Mouse (Mus musculus): ENCODE data around the gene Kctd18.

The Kctd18 gene

DNA sequence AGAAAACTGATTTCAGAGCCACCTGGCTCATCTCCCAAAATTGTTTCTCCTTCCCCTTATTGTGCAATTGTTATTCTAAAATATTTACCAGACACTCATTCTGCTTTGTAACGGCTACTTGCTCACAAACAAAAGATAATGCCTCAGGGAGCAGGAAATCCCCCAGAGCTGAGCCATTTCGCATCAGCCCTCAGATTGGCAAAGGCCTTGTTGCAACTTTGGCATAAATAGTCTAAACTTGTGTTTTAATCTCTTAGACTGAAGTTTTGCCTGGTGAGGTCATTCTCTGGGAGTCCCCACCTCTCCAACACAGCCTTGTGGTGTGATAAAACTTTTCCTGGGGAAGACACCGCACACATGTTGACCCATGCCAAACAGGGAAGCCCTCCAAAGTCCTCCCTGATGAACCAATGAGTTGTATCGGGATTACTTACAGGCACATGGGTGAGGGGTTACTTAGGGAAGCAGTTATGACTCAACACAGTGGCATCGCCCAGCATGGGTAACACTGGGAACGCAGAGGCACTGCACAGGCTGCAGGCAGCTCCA, 29.6 kb downstream of the Kctd18 start:
- DNase-seq (ENCODE audit: low spot score) = peak; percentile 2

DNA sequence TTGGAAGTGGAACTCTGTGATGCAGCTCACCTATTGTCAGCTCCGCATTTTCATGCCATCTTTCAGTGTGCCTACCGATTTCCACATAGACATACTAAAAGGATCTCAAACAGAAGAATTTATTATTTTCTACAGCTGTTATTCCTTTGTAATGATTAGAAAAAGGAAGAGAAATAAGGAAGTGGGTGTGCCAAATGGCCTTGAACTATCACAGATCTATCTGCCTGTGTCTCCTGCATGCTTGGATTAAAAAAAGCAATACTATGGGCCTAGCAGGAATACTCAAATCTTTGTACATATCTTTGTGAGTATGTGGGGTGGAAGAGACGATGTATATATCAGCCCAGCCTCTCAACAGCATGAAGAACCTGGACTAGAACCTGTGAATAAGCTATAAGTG, 41.9 kb downstream of the Kctd18 start:
- no peak for DNase-seq (ENCODE audit: low spot score)

- DNase-seq (ENCODE audit: low spot score) = no peak
These were observed 47.2 kb downstream of the Kctd18 start for GRCm38 (mm10) chr1:57971588-57971987.

DNA sequence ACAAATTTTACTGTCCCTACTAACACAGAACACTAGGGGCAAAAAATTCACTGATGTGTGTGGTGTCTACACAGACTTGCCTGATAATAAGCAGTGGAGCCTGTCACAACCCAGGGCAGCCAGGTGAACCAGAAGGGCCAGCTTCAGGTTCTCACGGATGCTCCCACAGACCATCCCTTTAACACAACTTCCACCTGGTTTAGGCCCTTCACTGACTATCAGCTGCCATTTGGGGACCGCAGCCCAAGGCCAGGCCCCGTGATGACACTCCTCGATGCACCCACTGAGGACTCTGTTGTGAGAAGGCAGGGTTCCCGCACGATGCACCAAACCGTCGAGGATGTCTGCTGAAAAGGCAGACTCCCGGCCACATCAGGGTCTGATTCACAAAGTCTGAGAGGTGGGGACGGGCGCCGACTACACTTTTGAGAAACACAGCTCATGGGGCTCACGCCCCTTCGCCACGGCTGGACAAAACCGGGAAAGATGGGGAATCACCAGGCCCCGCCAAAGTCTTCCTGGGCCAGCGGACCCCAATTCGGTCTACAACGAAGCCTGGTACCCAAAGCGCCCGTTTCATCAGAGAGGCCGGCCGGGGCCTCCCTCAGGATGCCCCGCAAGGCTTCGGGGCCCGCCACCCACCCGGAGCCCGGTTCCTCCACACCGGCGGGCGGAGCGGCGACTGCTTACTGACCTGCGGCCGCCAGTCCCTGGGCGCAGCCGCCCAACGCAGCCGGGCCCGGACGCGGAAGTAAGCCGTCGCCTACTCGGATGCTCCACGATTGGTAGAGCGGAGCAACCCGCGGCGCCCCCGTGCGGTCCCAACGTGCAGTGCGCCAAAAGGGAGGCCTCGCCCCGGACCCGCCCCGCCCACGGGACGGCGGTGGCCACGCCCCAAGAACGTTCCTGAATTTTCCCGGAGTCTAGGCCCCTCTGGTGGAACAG, 49.2 kb downstream of the Kctd18 start:
- DNase-seq (ENCODE audit: low spot score) = peak; percentile 90

DNA sequence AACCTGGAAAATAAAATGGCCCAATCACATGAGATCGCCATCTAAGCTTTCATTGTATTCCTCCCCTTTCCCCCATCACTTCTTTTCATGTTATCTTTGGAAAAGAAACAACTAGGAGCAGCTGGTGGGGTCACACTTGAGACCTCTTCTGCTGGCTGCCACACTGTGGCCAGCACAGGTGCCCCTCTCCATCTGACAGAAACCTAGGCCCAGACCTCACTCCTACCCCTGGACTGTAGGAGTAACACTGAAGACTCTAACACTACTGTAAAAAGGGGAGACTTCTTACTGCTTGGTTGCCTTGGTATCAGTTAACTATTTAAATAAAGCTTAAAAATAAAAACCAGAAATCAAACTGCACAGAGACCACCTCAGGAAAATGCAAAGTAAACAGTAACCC, 63.0 kb downstream of the Kctd18 start:
- DNase-seq (ENCODE audit: low spot score) = no peak

DNA sequence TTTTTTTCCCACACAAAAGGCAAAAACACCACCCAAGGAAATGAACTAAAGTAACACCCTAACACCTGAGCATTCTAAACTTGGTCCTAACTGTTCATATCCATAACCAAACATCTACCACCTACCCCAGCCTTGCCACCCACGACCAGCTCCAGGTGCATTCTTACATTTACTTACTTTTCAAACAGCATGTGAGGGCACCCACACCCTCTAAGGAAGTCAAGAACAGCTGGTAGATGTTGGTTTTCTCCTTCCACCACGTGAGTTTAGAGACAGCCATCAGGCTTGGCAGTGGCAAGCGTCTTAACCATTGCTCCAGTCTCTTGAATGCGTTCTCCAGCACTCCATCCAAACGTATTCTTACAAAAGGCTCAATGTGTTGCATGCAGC, 64.4 kb downstream of the Kctd18 start:
- DNase-seq (ENCODE audit: low spot score) = no peak

DNA sequence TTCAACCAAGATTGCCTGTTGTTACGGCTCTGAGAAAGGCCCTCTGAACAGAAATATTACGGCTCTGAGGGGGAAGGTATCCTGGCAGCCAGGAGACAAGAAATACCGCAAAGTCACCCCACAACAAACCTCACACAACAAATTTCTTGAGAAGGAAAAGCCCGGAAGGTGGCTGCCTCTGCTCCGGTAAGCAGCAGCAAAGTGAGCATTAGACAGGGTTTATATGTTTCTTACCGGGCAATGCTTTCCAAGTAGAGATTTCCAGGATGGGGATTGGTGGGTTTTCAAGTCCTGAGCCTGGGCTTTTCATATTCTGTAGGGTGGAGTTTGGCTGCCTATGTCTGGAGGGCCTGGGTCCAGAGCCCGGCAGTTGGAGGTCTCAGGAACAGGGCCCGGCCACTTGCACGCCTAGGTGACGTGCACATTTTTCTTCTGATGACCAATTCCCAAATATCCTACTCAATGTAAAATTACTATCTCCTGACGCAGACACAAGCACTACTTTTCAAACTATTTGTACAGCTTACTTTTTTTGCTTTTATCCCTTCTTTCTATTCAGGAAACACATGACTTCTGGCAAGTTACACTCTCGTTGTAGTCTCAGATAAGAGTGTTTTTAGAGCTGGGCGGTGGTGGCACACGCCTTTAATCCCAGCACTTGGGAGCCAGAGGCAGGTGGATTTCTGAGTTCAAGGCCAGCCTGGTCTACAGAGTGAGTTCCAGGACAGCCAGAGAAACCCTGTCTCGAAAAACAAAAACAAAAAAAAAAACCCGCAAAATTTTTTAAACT, 65.0 kb downstream of the Kctd18 start:
- no peak for DNase-seq (ENCODE audit: low spot score)

GRCm38 (mm10) chr1:57952509-57952908, 66.2 kb downstream of the Kctd18 start:
- no peak for DNase-seq (ENCODE audit: low spot score)

GRCm38 (mm10) chr1:57949716-57950115, 69.0 kb downstream of the Kctd18 start:
- DNase-seq (ENCODE audit: low spot score) = no peak

- no peak for DNase-seq (ENCODE audit: low spot score)
These were observed 69.6 kb downstream of the Kctd18 start for GRCm38 (mm10) chr1:57949195-57949594.

DNA sequence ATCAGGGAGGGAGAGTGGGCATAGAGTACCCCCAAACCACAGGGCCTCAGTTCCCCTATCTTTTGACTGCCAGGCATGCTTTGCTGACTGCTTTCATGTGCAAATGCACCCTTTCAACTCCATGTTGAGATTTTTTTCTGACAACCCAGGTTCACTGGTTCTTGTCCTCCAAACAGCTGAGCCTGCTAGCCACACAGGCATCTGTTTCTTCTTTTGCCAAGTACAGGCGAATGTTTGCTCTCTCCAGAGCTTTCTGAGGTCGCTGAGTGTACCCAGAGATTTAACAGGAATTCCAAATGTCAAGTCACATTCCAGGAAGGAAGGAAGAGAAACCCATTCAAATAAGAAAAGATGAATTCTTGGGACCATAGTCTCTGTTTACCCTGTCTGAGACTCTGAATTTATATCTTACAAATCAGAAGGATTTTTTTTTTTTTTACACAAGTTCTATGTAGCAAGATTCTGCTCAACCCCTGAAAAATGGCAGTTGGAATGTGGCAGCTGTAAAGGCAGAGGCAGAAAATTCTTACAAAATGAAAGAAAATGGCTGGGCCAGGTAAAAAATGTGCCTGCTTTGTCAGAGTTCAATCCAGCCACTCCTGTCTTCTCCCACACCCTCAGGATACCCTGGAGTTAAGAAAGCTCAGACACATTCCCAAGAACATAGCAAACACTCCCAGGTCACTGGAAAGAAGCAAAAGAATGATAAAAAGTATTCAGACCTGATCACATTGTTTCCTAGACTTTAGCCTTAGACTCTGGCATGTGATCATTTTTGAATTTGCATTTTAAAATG, 71.0 kb downstream of the Kctd18 start:
- DNase-seq (ENCODE audit: low spot score) = no peak

DNA sequence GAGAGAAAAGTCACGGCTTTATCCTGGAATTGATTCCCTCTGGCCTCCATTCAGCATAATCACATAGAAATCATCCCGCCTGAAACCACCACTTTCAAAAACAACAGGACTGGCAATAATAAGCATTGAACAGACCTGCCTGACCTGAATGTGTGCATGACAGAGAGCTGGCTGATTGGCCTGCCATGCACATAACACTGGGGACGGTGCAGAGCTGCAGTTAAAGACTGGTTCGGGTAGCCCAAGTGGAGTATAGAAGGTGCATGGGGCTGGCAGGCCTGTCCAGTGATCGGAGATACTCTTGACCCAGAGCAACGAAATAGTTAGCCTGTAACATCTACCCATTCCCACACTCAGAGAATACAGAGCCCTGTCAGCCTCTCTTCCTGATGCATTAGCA, 76.5 kb downstream of the Kctd18 start:
- no peak for DNase-seq (ENCODE audit: low spot score)

- DNase-seq (ENCODE audit: low spot score) = no peak
These were observed 77.0 kb downstream of the Kctd18 start for GRCm38 (mm10) chr1:57941734-57942133.

DNA sequence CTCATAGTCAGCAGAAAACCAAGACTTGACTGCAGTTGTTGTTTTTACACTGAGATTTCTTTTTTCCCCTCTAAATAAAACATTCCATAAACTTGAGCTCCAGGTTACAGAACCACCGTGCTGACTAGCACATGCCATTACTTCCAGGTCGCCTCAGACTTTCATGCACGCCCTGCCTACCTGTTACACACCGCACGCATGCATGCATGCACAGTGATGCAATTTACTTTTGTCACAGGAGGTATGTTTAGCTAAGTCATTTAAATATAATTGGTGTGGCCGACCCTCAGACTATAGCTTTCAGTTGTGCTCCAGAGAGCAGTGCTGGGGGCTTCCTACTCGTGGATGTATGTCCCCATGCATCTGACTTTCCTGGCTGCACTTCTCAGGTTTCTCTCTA, 77.7 kb downstream of the Kctd18 start:
- no peak for DNase-seq (ENCODE audit: low spot score)

DNA sequence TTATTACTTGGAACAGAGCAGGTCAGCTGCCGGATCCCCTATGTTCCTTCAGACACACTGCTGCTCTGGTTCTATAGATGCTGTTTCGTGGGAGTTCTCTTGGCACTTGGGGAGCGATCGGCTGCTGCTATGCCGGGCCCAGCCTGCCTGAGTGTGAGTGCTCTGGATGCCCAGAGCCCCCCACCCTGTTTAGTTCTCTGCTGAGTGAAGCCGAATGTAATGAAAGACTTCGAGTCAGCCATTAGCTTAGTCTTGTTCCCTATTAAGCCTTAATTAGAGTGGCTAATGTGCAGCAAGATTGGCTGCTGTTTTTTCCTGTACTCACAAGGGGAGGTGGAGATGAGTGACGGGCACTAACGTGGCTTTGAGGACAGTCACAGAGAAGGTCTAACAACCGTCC, 78.1 kb downstream of the Kctd18 start:
- DNase-seq (ENCODE audit: low spot score) = no peak

- DNase-seq (ENCODE audit: low spot score) = no peak
These were observed 84.5 kb downstream of the Kctd18 start for GRCm38 (mm10) chr1:57934287-57934686.

- DNase-seq (ENCODE audit: low spot score) = no peak
These were observed 100.2 kb downstream of the Kctd18 start for GRCm38 (mm10) chr1:57918567-57918966.

GRCm38 (mm10) chr1:57917342-57917741, 101.4 kb downstream of the Kctd18 start:
- DNase-seq (ENCODE audit: low spot score) = no peak

DNA sequence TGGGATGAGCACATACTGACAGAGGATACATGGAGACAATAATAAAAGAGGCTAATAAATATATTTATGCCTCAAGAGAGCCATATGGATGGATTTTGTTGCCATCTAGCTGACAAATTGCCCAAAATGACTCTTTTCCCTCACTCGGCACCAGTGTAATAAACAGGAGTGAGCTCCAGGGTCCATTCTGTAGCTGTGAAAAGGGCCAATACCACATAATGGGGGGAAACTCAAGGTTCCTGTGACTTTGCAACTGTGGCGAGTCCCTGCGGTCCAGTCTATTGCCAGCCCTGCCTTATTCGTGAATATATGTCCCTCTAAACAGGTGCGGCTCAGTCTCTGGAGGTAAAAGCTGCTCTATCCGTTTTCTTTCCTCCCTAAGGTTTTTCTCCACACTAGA, 107.2 kb downstream of the Kctd18 start:
- DNase-seq (ENCODE audit: low spot score) = no peak

DNA sequence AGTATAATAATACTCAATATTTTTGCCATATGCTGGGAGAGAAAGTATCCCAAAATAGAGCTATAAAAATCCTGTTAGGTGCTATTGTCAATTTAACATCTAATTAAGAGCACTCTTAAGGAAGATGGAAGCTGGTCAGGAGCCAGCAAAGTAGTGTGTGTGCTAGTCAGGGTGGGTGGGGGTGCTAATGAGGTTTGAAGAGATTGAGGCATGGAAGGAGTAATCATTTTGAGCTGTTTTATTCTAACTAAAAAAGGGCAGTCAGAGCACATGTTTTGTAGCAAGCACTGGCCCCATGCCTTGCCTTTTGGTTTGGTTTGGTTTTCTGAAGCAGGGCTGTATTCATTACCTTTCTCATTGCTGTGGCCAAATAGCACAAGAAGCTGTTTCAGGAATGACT, 112.4 kb downstream of the Kctd18 start:
- no peak for DNase-seq (ENCODE audit: low spot score)

DNA sequence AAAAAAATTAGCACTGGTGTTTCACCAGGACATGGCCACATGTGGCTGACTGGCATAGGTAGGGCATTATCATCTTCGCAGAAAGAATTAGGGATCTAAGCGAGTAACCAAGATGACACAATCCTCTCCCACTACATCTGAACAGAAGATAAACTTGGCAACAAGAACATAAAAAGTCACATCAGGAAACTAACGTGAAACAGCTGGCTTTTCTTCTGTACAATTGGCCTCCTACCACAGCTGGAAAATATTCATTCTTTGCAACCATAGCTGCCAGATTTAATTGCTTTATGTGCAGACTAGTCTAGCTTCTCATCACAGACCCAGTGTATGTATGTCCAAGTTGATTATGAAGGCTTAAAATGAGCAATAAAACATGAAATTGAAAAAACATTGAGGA, 112.8 kb downstream of the Kctd18 start:
- DNase-seq (ENCODE audit: low spot score) = no peak
